Mouse (Mus musculus): Measurements from ENCODE around the gene Hoga1.

- TF ChIP-seq GATA1 (IDR thresholded peaks at IDR 0.05; ENCODE audit: borderline replicate concordance, low read length) (no peak), FLI1 (IDR thresholded peaks at IDR 0.05; ENCODE audit: low read length) (no peak)
Measured at GRCm38 (mm10) chr19:42050251-42050650, 4.8 kb downstream of the Hoga1 start.
